Mouse (Mus musculus) myocyte (in vitro differentiated cells): ENCODE data around the gene Spin1.

Experiments used
- MAX ChIP-seq: IDR thresholded peaks from one replicate; pipeline ENCODE4 v1.6.1; 2011; ENCODE audit warnings: low read depth, mild to moderate bottlenecking, control low read depth
- POLR2A ChIP-seq: IDR thresholded peaks from one replicate; pipeline ENCODE4 v1.6.1; 2011; ENCODE audit warnings: low read depth, mild to moderate bottlenecking, control low read depth, moderate library complexity; ENCODE audit not compliant: insufficient read length

GRCm38 (mm10) chr13:51088207-51088606 is 12.5 kb upstream of the Spin1 start:
- TF ChIP-seq POLR2A (no peak), MAX (no peak)
